Mouse (Mus musculus) embryo, embryonic 10 days (tissue): ENCODE measurements around the gene Ankrd34a.
A peak's percentile ranks its signal among the peaks of the same experiment; 100 is the strongest.

Experiments used
- DNase-seq: peaks from one replicate; pipeline ENCODE4 v3.0.0-alpha.2; 2015; ENCODE audit warnings: low spot score

Gene Ankrd34a

GRCm38 (mm10) chr3:96563267-96563666 is 33.2 kb upstream of the Ankrd34a start:
- DNase-seq = no peak

GRCm38 (mm10) chr3:96563911-96564632 is 32.4 kb upstream of the Ankrd34a start:
- no peak for DNase-seq

GRCm38 (mm10) chr3:96564633-96565032 is 31.8 kb upstream of the Ankrd34a start:
- DNase-seq = no peak

GRCm38 (mm10) chr3:96565105-96565504 is 31.3 kb upstream of the Ankrd34a start:
- DNase-seq = no peak

- no peak for DNase-seq
Measured at GRCm38 (mm10) chr3:96566661-96567450, 29.6 kb upstream of the Ankrd34a start.

GRCm38 (mm10) chr3:96568605-96569004 is 27.8 kb upstream of the Ankrd34a start:
- DNase-seq = no peak

GRCm38 (mm10) chr3:96569506-96569905 is 26.9 kb upstream of the Ankrd34a start:
- no peak for DNase-seq

GRCm38 (mm10) chr3:96569966-96570605 is 26.4 kb upstream of the Ankrd34a start:
- no peak for DNase-seq

- DNase-seq = no peak
Measured at GRCm38 (mm10) chr3:96570643-96571042, 25.8 kb upstream of the Ankrd34a start.

GRCm38 (mm10) chr3:96571336-96571735 is 25.1 kb upstream of the Ankrd34a start:
- no peak for DNase-seq

GRCm38 (mm10) chr3:96571896-96572698 is 24.3 kb upstream of the Ankrd34a start:
- DNase-seq = no peak

GRCm38 (mm10) chr3:96573611-96574511 is 22.6 kb upstream of the Ankrd34a start:
- DNase-seq = no peak

- peak; percentile 29 for DNase-seq
Measured at GRCm38 (mm10) chr3:96575272-96575984, 21.0 kb upstream of the Ankrd34a start.

GRCm38 (mm10) chr3:96576005-96576658 is 20.3 kb upstream of the Ankrd34a start:
- peak; percentile 47 for DNase-seq

- DNase-seq = peak; percentile 94
Measured at GRCm38 (mm10) chr3:96576690-96577541, 19.5 kb upstream of the Ankrd34a start, which contains the start of gene Gm16253. Gene Gm16253, plus strand, starts transcription at chr3:96576984.

- no peak for DNase-seq
Measured at GRCm38 (mm10) chr3:96577566-96577965, 18.9 kb upstream of the Ankrd34a start.

- no peak for DNase-seq
Measured at GRCm38 (mm10) chr3:96578561-96579238, 17.7 kb upstream of the Ankrd34a start.

- no peak for DNase-seq
Measured at GRCm38 (mm10) chr3:96579239-96579750, 17.1 kb upstream of the Ankrd34a start.
